ENCODE assay signal across 8 mouse cellular contexts in genomic region chr5:96162399-96163331, GRCm38 (mm10). TPM values are rescaled to one million over a fixed set of nuclear protein-coding genes. Genes with fewer than 3 reads are reported as not detected.
A peak's percentile ranks its signal among the peaks of the same experiment; 100 is the strongest.
DNase-seq lines count a peak whose midpoint lies in the region; ATAC-seq lines count a peak whose summit lies in the region.

No protein-coding gene starts in this region.

- no peaks in the 10 kb centered on the region for H3K36me3 ChIP-seq in hindbrain, embryonic 15.5 days
- H3K36me3 ChIP-seq in macrophage (ENCODE audit: inconsistent target) = no peaks in the 10 kb centered on the region

- peak overlapping the region; percentile 59 for H3K4me2 ChIP-seq in hindbrain, embryonic 15.5 days

- peaks cover 19% of the 10 kb centered on the region for H3K4me1 ChIP-seq in hindbrain, embryonic 15.5 days (replicated peaks)

- H3K27ac ChIP-seq in hindbrain, embryonic 15.5 days (replicated peaks) = peak overlapping the region; percentile 99
- peak overlapping the region; percentile 83 for H3K27ac ChIP-seq in macrophage

- H3K9ac ChIP-seq in hindbrain, embryonic 15.5 days = peak overlapping the region; percentile 78

- H3K4me3 ChIP-seq in hindbrain, embryonic 15.5 days = peak overlapping the region; percentile 85
- peak overlapping the region; percentile 62 for H3K4me3 ChIP-seq in macrophage (ENCODE audit: inconsistent target)

- under 1% methylated on average over 56 of the region's 56 CpGs for WGBS in hindbrain, embryonic 15.5 days
- WGBS in macrophage (ENCODE audit: missing documents) = under 1% methylated on average over 54 of the region's 56 CpGs

- DNase-seq in T-cell, adult 2 months (ENCODE audit: low spot score) = peak; percentile 81
- DNase-seq in cerebellum, postnatal 36 days = peak; percentile 80 to 86
- DNase-seq in frontal cortex, postnatal 36 days (ENCODE audit: low spot score in 2 of 2) = peak; percentile 60 to 66
- DNase-seq in left cerebral cortex, adult 11 months (ENCODE audit: low spot score) = peak; percentile 58
- DNase-seq in right cerebral cortex, adult 18-20 months = peak; percentile 80
- DNase-seq in urinary bladder, postnatal 10 days (ENCODE audit: low spot score) = peak; percentile 38

- peaks cover 36% of the 10 kb centered on the region for H3K79me2 ChIP-seq in macrophage (ENCODE audit: inconsistent target)

- H3K27me3 ChIP-seq in hindbrain, embryonic 15.5 days = no peaks in the 10 kb centered on the region

- no peaks in the 10 kb centered on the region for H3K9me3 ChIP-seq in hindbrain, embryonic 15.5 days

- ATAC-seq in hindbrain, embryonic 15.5 days (ENCODE audit: low FRiP score, low read depth) = peak; percentile 91

RNA-seq across cellular contexts. Expression of gene Cnot6l, which starts 1.3 kb away (rescaled TPM):
- 12.1 and 15.4 TPM in 2 replicates for polyA plus RNA-seq in hindbrain, embryonic 15.5 days (2015; fragmentation: Nextera tagmentation; extraction: Ambion mirVana)
- 100 to 1,000 TPM in 6 of 26 experiments, 10 to 100 TPM in 20; 12.2 to 143 (median 69.2) TPM for total RNA-seq in macrophage (2018; cell fraction: chromatin; rRNA removed)
- 10 to 100 TPM; 36.7 to 73.7 (median 55.5) TPM for total RNA-seq in macrophage (2018; cell fraction: cytosol; rRNA removed)
- total RNA-seq in macrophage (2018; cell fraction: nucleus; rRNA removed) = 100 to 1,000 TPM in 6 of 26 experiments, 10 to 100 TPM in 20; 21.8 to 153 (median 64.5) TPM
- polyA plus RNA-seq in macrophage (2018) = 29.0 to 34.1 TPM (median 33.3 TPM) in 3 replicates

RNA-seq across cellular contexts. Expression of gene Mrpl1, which starts 46.6 kb away (rescaled TPM):
- 14.6 and 16.8 TPM in 2 replicates for polyA plus RNA-seq in hindbrain, embryonic 15.5 days (2015; fragmentation: Nextera tagmentation; extraction: Ambion mirVana)
- 10 to 100 TPM in 24 of 26 experiments, 1 to 10 TPM in 2; 6.9 to 45.5 (median 28.1) TPM for total RNA-seq in macrophage (2018; cell fraction: chromatin; rRNA removed)
- total RNA-seq in macrophage (2018; cell fraction: cytosol; rRNA removed) = 10 to 100 TPM in 25 of 26 experiments, 1 to 10 TPM in 1; 8.2 to 23.7 (median 16.0) TPM
- 10 to 100 TPM in 22 of 26 experiments, 1 to 10 TPM in 4; 7.2 to 42.6 (median 18.2) TPM for total RNA-seq in macrophage (2018; cell fraction: nucleus; rRNA removed)
- polyA plus RNA-seq in macrophage (2018) = 13.0 to 20.4 TPM (median 15.7 TPM) in 3 replicates

Comparison
In these comparisons a context has a peak if more than half of its experiments do, and no peak if none do; other contexts are left out.
1. Peak in every context shown above with its lines: DNase-seq, ATAC-seq, H3K4me3 ChIP-seq and H3K27ac ChIP-seq.